Mouse (Mus musculus): ENCODE data around the gene Adamts17.

The Adamts17 gene

GRCm38 (mm10) chr7:66935041-66935440, 95.5 kb downstream of the Adamts17 start:
- no peak for DNase-seq

- DNase-seq: no peak
These were observed 96.7 kb downstream of the Adamts17 start for GRCm38 (mm10) chr7:66936042-66936755.

- no peak for DNase-seq
These were observed 97.4 kb downstream of the Adamts17 start for GRCm38 (mm10) chr7:66936911-66937310.

- no peak for DNase-seq
These were observed 99.7 kb downstream of the Adamts17 start for GRCm38 (mm10) chr7:66938988-66939783.

GRCm38 (mm10) chr7:66940761-66941160, 101.2 kb downstream of the Adamts17 start:
- DNase-seq: no peak

GRCm38 (mm10) chr7:66949006-66949405, 109.5 kb downstream of the Adamts17 start:
- no peak for DNase-seq

- DNase-seq: no peak
These were observed 113.4 kb downstream of the Adamts17 start for GRCm38 (mm10) chr7:66952921-66953320.

- no peak for DNase-seq
These were observed 114.5 kb downstream of the Adamts17 start for GRCm38 (mm10) chr7:66954073-66954472.

- DNase-seq: peak; percentile 6
These were observed 115.2 kb downstream of the Adamts17 start for GRCm38 (mm10) chr7:66954723-66955122.

- DNase-seq: no peak
These were observed 116.0 kb downstream of the Adamts17 start for GRCm38 (mm10) chr7:66955455-66955919.

- peak; percentile 9 for DNase-seq
These were observed 116.4 kb downstream of the Adamts17 start for GRCm38 (mm10) chr7:66955978-66956377.

GRCm38 (mm10) chr7:66957764-66958163, 118.2 kb downstream of the Adamts17 start:
- DNase-seq: no peak

- DNase-seq: no peak
These were observed 120.9 kb downstream of the Adamts17 start for GRCm38 (mm10) chr7:66960246-66961033.

- no peak for DNase-seq
These were observed 123.2 kb downstream of the Adamts17 start for GRCm38 (mm10) chr7:66962736-66963135.

GRCm38 (mm10) chr7:66963541-66963940, 124.0 kb downstream of the Adamts17 start:
- no peak for DNase-seq

GRCm38 (mm10) chr7:66966541-66967205, 127.1 kb downstream of the Adamts17 start:
- DNase-seq: no peak

GRCm38 (mm10) chr7:66967206-66967919, 127.8 kb downstream of the Adamts17 start:
- DNase-seq: no peak

GRCm38 (mm10) chr7:66968661-66969060, 129.1 kb downstream of the Adamts17 start:
- no peak for DNase-seq

GRCm38 (mm10) chr7:66969199-66969598, 129.7 kb downstream of the Adamts17 start:
- DNase-seq: no peak

GRCm38 (mm10) chr7:66970235-66970634, 130.7 kb downstream of the Adamts17 start:
- DNase-seq: no peak

- no peak for DNase-seq
These were observed 131.4 kb downstream of the Adamts17 start for GRCm38 (mm10) chr7:66970974-66971373.

GRCm38 (mm10) chr7:66974859-66975258, 135.3 kb downstream of the Adamts17 start:
- DNase-seq: no peak

Measured in thymus, postnatal 4 days (tissue).